Mouse (Mus musculus) E14TG2a.4 (cell line): ENCODE data around the gene Bola2.

Experiments
- CTCF ChIP-seq: conservative IDR thresholded peaks from 2 replicates; pipeline ENCODE4 v1.5.1; 2014; ENCODE audit warnings: low read length
- NANOG ChIP-seq: IDR thresholded peaks from 2 replicates; pipeline ENCODE4 v1.6.1; 2014; ENCODE audit warnings: borderline replicate concordance, low read length, mixed read lengths

- TF ChIP-seq CTCF = peak; percentile 78
- TF ChIP-seq NANOG = no peak
Observed at GRCm38 (mm10) chr7:126648486-126648885, 46.7 kb upstream of the Bola2 start.
